Mouse (Mus musculus) bone marrow macrophage, adult 2 months (primary cell): Measurements from ENCODE around the gene Pstk.
A peak's percentile ranks its signal among the peaks of the same experiment; 100 is the strongest.

Source experiments
- CTCF ChIP-seq: IDR thresholded peaks from 2 replicates; pipeline ENCODE4 v1.5.1; 2012; ENCODE audit warnings: low read depth, mild to moderate bottlenecking, low read length, moderate library complexity
- POLR2A ChIP-seq: IDR thresholded peaks from 2 replicates; pipeline ENCODE4 v1.6.1; 2012; ENCODE audit warnings: mild to moderate bottlenecking, low read depth, low read length, borderline replicate concordance

DNA sequence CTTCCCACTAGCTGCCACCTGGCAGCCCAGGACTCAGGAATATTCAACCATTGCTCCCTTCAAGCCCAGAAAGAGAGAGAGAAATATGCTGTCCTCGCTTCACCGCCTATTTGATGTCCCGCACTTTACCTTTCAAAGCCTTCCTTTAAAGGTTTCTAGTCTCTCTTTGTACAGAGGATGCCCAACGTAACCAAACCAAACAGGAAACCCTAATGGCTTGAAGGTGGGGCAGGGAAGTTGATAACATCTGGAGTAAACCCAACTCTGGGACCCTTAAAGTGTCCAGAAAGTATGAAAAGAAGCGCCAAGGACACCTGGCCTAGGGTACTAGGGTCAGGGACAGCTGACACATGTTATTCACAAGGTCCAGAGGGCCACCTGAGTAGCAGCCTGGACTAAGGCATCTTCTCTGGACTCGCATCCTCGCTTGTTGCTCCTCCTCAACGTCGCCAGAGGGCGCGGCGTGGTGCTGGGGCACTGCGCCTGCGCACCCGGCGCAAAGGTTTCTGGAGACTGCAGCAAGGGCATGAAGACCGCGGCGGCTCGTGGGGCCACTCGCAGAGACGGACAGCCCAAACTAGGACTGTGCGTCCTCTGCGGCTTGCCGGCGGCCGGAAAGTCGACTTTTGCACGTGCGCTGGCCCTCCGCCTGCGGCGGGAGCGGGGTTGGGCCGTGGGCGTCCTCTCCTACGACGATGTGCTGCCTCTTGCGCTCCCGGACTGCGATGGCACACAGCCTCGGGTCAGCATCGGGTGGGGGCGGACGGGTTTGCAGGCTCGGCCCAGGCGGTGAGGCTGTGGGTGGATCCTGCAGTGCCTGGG, at the start of gene Pstk:
- TF ChIP-seq POLR2A (no peak), CTCF (peak; percentile 44; the same call in 1 of the 2 replicates)
